Mouse (Mus musculus) sigmoid colon, adult 10 weeks (tissue): ENCODE data around the gene 9130204L05Rik. TPM values are rescaled to one million over a fixed set of nuclear protein-coding genes. Genes with fewer than 3 reads are reported as not detected.

Source experiments
- polyA plus RNA-seq: library from polyadenylated mRNA; stranded (reverse); fragments of 350-450 nt; fragmentation: Illumina TruSeq; extraction: RNeasy Lipid Tissue Mini Kit (QIAGEN cat#74804); gene quantifications from one replicate; pipeline ENCODE4 v1.2.3, GENCODE M21; 2014; ENCODE audit warnings: low read depth, low replicate concordance

9130204L05Rik gene
- not detected for polyA plus RNA-seq

GRCm38 (mm10) chr3:91090703-91091102 lies at the start of gene 9130204L05Rik:
Gene 9130204L05Rik (minus strand): TSS chr3:91090803.

